Mouse (Mus musculus): ENCODE data around the gene Kcnj10.

Kcnj10 gene

GRCm38 (mm10) chr1:172340729-172341321 is at the start of gene Kcnj10:
Kcnj10 (plus strand) TSS chr1:172341210.
- in situ Hi-C loops (cut with MboI; ENCODE audit: low sequenced_read_pairs) = no loop called here

DNA sequence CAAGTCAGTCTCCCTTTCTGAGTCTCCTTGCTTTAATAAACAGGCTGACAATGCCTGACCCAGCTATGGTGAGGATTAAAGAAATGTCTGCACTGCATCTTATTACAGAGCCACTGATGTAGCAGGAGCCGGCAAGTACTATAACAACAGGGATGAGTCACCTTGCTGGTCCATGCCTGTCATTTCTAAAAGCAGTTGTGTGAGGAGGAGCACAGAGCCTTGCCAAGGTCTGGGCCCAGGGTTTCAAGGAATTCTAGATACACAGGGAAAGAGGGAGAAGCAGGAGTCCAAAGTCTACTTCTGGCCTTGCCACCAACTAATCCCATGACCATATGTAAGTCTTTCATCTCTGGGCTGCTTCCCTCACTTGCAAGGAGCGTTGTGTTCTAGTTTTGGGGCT is 48.1 kb upstream of the Kcnj10 start:
- in situ Hi-C loops (cut with MboI; ENCODE audit: low sequenced_read_pairs) = no loop called here

GRCm38 (mm10) chr1:172293449-172293848 is 47.6 kb upstream of the Kcnj10 start:
- in situ Hi-C loops (cut with MboI; ENCODE audit: low sequenced_read_pairs) = no loop called here

GRCm38 (mm10) chr1:172295751-172296197 is 45.2 kb upstream of the Kcnj10 start:
- in situ Hi-C loops (cut with MboI; ENCODE audit: low sequenced_read_pairs) = no loop called here

DNA sequence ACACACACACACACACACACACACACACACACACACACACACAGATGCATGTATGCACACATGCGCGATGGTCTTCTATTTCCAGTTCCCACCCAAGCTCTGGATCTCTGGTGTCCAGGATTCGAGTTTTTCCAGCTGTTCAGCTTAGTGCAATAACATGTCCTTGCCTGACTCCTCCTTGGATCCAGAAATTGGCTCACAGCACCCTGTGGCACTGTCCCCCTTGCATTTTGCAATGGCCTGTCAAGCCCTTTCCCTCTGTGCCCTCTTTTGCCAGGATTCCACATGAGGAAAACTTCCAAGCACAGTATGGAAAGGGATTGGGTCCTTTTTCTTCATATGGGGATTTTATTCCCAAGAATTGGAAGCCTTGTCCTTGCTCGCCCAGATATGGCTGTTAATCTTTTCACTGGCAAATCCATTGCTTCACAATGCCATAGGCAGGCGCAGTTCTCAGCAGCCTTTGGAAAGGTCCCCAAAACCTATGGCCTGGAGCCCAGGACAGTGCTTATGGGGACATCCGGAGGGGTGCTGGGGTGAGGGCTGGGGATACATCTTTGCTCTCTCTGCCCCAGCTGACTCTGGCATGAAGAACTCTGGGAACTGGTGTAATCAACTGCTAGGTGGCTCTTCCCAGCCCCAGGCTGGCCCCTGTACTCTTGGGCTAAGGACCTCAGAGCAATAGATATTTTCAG is 44.0 kb upstream of the Kcnj10 start:
- in situ Hi-C loops (cut with MboI; ENCODE audit: low sequenced_read_pairs) = no loop called here

GRCm38 (mm10) chr1:172297611-172298537 is 43.1 kb upstream of the Kcnj10 start, which contains the start of gene Atp1a2:
Atp1a2 (minus strand) TSS chr1:172298064.
- in situ Hi-C loops (cut with MboI; ENCODE audit: low sequenced_read_pairs) = no loop called here

DNA sequence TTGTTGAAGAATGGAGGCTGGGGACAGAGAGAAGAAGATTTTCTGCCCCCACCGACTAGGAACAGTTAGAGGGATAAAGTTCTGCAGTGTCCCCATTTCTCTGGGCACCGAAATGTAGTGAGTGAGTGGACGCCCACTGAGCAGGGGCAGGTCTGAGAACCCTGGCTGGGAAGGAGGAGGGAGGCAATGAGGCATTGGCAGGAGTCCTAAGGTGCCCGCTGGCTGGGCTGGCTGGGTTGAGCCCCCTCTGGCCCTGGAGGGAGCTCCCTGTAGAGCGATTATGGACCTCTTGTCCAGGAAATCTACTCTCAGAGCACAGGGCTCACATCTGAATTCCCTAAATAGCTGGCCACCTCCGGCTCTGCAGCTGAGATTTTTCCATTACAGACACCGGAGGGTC is 41.5 kb upstream of the Kcnj10 start:
- in situ Hi-C loops (cut with MboI; ENCODE audit: low sequenced_read_pairs) = no loop called here

GRCm38 (mm10) chr1:172300247-172300646 is 40.8 kb upstream of the Kcnj10 start:
- in situ Hi-C loops (cut with MboI; ENCODE audit: low sequenced_read_pairs) = no loop called here

GRCm38 (mm10) chr1:172301180-172301579 is 39.8 kb upstream of the Kcnj10 start:
- in situ Hi-C loops (cut with MboI; ENCODE audit: low sequenced_read_pairs) = no loop called here

GRCm38 (mm10) chr1:172302311-172302710 is 38.7 kb upstream of the Kcnj10 start:
- in situ Hi-C loops (cut with MboI; ENCODE audit: low sequenced_read_pairs) = no loop called here

GRCm38 (mm10) chr1:172302851-172303250 is 38.2 kb upstream of the Kcnj10 start:
- in situ Hi-C loops (cut with MboI; ENCODE audit: low sequenced_read_pairs) = no loop called here

DNA sequence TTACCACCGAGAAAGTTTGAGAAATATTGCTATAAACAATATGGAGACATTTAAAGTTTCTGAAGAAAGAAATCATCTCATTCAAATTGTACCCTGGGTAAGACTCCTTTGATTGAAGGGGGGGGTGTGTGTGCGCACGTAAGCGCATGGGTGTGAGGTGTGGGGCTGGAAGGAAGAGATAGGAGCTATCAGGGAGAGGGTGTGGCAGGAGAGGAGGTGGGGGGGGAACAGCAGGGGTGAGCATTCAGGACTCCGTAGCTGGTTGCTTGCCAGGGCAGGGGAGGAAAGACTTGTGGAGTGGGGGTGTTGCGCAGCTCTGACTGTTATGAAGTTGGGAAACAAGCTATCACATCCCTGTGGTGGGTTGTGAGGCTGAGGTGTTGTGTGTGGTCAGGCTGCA is 36.6 kb upstream of the Kcnj10 start:
- in situ Hi-C loops (cut with MboI; ENCODE audit: low sequenced_read_pairs) = no loop called here

DNA sequence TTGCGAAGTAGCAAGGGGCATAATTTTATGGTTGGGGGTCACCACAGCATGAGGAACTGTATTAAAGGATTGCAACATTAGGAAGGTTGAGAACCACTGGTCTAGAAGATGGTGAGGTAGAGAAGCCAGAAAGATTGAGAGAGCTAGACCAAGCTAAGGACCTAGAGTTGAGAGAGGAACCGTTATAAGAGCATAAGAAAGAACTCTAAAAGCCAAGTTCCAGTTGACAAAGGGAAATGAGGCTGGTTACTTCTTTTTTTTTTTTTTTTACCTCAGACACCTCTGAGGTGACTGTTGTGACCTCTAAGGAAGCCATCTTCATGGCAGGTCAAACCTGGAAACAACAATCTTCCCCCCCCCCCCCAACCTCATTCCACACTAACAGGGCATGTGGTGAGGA is 35.9 kb upstream of the Kcnj10 start:
- in situ Hi-C loops (cut with MboI; ENCODE audit: low sequenced_read_pairs) = no loop called here

- in situ Hi-C loops (cut with MboI; ENCODE audit: low sequenced_read_pairs) = no loop called here
These were observed 35.4 kb upstream of the Kcnj10 start for GRCm38 (mm10) chr1:172305635-172306034.

DNA sequence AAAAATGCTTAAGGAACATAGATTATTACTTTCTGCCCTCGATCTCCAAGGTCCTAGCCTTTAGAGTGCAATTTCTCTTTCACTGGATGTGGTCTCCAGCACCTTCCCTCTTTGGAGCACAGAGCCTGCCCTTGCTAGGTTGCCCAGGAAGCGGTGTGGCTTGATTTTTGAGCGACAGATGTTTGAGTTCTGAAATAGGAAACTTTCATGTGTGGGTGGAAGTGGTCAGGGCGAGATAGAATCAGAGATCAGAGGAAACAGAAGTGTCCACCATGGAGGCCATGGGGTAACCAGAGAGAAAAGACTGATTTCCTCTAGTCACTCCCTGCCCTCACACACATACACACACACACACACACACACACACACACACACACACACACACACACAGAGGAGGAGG is 34.8 kb upstream of the Kcnj10 start:
- in situ Hi-C loops (cut with MboI; ENCODE audit: low sequenced_read_pairs) = no loop called here

- in situ Hi-C loops (cut with MboI; ENCODE audit: low sequenced_read_pairs) = no loop called here
These were observed 34.1 kb upstream of the Kcnj10 start for GRCm38 (mm10) chr1:172306885-172307284.

DNA sequence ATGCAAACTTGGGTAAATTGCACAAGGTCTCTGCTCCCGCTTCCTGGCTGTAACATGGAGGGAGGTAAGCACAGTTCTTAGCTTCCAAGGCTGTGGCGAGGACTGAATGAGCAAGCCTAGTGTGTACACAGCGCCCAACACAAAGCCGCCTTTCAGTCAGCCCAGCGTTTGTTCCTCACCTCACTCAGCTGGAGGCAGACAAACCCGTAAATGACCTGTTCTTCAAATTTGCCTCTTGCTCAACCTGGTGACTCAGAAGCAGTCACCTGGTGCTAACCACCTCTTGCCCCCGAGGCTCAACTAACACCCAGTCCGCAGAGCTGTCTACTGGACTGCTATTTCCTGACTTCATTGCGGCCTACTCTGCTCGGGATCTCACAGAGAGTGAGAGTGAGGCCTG is 33.1 kb upstream of the Kcnj10 start:
- in situ Hi-C loops (cut with MboI; ENCODE audit: low sequenced_read_pairs) = no loop called here

GRCm38 (mm10) chr1:172308409-172308808 is 32.6 kb upstream of the Kcnj10 start:
- in situ Hi-C loops (cut with MboI; ENCODE audit: low sequenced_read_pairs) = no loop called here

GRCm38 (mm10) chr1:172309699-172310398 is 31.2 kb upstream of the Kcnj10 start:
- in situ Hi-C loops (cut with MboI; ENCODE audit: low sequenced_read_pairs) = no loop called here

- in situ Hi-C loops (cut with MboI; ENCODE audit: low sequenced_read_pairs) = no loop called here
These were observed 29.6 kb upstream of the Kcnj10 start for GRCm38 (mm10) chr1:172311248-172311906.

Measured in CH12F3 (cell line).